Mouse (Mus musculus): ENCODE results near the gene Agbl4. TPM values are rescaled to one million over a fixed set of nuclear protein-coding genes. Genes with fewer than 3 reads are reported as not detected.
A peak's percentile ranks its signal among the peaks of the same experiment; 100 is the strongest.

The Agbl4 gene
- total RNA-seq, 1 experiment from 2014 or later = not detected

DNA sequence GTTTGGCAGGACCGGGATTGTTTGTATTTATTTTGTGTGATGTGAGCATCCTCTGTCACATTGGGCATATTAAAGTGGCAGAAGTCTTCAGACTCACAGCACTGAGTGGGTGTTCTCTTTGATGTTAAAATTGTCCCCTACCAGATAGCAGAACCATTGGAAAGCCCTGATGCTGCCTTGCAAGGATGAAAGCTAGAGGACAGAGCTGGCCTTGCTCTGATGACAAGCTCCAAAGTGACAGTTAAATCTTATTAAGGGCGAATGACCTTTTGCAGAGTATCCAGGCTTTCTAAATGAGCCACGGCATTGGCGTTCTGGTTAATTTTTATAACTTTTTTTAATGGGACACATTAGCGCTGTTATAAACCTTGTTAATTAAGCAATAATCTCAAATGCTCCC lies 1060.1 kb downstream of the Agbl4 start:
- ATAC-seq (replicated peaks; ENCODE audit: insufficient number of reproducible peaks, low FRiP score, low TSS enrichment, poor library complexity, severe bottlenecking) = no peak

DNA sequence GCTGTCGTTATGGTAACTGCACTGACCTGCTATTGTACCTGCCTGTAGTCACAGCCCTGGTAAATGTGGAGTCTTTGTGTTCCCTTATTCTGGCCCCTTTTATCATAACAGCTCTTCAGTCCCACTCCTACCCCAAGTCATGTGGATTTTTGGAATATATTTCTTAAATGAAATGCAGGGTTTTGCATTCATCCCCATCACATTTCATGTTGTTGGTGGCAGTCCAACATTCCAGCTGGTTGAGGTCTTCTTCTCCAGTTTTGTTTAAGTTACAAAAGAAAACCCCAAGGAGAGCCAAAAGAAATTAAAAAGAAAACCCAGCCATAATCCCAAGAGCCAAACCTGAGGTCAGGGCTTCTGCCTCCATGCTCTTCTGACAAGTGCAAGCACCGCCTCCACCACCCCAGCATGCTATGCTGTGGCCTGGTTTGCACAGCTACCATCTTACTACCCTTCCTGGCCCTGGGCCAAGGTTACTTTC lies 1069.9 kb downstream of the Agbl4 start:
- no peak for ATAC-seq (replicated peaks; ENCODE audit: insufficient number of reproducible peaks, low FRiP score, low TSS enrichment, poor library complexity, severe bottlenecking)

DNA sequence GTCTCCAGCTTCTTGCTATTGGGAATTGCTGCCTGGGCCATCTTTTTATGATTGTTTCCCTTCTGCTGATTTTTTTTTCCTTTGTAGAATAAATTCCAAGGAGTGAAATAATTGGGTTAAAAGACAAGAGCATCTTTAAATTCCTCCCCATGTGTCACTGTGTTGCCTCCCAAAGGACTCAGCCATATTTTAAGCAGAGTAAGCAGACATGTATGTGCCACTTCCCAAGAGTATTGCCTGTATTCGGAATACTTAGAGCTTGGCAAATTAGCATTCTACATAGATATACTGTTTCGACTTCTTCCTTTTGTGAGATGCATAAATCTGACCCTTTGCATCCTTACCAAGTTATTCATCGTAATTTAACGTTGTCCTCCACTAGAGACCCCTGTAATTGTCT lies 1070.3 kb downstream of the Agbl4 start:
- no peak for ATAC-seq (replicated peaks; ENCODE audit: insufficient number of reproducible peaks, low FRiP score, low TSS enrichment, poor library complexity, severe bottlenecking)

DNA sequence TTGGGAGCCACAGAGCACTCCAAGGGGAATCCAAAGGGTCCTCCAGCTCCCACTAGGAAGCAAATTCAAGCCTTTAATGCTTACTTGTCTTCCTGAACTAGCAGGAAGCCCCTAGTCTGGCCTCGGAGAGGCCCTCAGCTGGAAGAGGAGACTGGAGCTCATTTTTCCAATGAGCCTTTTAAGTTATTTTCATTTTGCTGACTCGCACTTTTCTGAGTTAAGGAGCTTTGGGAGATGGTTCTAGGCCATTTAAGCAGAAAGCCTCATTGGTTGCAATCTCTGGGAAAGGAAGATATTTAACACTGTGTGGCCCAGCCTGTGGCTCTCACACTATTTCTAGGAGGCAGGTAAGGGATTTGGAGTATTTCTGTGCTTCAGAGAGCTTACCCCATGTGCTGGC lies 1072.4 kb downstream of the Agbl4 start:
- ATAC-seq (replicated peaks; ENCODE audit: insufficient number of reproducible peaks, low FRiP score, low TSS enrichment, poor library complexity, severe bottlenecking) = no peak

DNA sequence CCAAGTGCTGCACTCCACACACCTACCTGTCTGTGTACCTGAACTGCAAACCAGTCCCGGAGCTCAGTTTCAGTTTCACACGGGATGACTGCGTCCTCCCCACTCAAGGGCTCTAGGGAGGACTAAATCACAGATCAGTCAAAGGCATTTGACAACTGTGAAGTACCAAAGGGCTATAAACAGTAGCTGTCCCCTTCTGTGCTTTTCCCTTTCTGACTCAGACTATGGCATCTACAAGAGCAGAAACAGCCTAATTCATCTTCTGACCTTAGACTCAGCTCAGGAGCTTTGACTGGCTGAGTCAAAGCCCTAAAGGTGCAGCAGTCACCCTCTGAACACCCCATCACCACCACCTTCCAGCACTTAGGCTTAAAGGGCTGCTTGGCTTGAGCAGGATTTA lies 1074.3 kb downstream of the Agbl4 start:
- no peak for ATAC-seq (replicated peaks; ENCODE audit: insufficient number of reproducible peaks, low FRiP score, low TSS enrichment, poor library complexity, severe bottlenecking)

DNA sequence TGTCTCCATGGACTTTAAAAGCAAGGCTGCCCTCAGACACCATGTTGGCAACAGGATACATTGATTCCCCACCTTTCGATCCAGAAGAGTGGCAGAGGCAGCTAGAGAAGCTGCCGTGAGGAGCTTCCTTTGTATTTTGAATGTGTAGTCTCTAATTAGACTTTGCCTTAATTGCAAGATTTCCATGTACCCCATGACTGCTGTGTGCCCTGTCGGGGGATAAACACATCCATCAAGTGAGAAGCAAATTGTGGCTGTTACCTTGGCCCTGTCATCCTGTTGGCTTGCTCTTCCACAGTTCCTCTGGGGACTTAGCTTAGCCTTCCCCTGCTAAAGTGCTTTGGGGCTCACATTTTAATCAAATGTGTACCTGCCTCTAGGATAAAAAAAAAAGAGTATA lies 1075.0 kb downstream of the Agbl4 start:
- no peak for ATAC-seq (replicated peaks; ENCODE audit: insufficient number of reproducible peaks, low FRiP score, low TSS enrichment, poor library complexity, severe bottlenecking)

DNA sequence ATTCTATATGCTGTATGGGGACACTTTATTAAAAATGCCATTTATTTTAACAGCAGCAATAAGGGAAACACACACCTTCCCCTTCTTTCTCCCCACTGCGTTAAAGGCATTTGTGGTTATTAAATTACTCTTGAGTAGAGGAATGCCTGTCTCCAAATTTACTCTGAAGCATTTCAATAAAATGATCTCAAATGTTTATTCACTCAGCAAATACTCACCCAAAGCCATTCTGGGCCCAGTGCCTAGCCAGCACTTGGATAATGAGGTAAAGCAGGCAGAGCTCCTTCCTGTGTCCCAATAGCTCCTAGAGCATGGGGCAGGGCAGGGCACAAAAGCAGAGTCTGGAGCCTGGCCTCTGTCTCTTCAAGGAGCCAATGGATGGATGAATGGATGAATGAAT lies 1075.6 kb downstream of the Agbl4 start:
- no peak for ATAC-seq (replicated peaks; ENCODE audit: insufficient number of reproducible peaks, low FRiP score, low TSS enrichment, poor library complexity, severe bottlenecking)

DNA sequence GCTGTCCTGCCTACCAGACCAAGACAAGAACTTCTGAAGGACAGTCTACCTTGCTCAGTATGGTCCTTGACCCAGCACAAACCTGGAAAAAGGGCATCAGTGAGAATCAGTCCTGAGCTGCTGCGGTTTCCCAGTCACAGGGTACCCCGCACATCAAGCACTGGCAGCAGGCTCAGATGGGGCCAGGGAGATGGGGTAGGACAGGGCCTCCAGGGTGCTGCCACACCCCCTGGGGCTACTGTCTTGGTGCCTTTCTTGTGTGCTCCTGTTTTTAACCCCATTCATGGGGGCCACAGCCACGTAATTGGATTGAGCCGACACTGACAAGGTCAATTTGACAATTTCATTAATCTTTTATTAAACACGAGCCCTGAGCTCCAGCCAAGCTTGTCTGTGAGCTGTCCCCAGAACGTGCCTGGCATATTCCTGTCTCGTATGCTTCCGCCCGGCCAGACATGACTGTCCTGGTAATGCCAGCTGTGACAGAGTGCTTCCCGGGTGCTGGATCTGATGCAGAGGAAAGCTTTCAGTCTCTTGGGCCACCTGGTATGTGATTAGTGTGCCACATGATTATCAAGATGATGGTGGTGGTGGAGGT lies 1078.0 kb downstream of the Agbl4 start:
- ATAC-seq (replicated peaks; ENCODE audit: insufficient number of reproducible peaks, low FRiP score, low TSS enrichment, poor library complexity, severe bottlenecking) = no peak

DNA sequence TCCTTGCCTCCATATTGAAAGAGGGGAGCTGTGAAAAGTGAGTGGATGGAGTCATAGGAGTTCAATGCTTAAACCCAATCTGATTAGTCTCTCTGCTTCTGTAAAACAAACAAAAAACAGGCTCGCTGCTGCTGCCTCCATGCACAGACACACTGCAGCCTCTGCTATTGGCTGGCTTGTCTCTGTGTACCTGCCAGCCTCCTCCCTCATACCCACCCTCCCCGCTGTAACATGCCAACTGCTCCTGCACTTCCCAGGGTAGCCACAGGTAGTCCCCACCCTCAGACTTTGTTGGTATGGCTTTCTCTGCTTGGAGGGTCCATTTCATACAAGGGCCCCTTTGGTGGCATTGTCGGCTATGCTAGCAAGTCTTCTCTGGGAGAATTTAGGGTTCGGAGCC lies 1080.0 kb downstream of the Agbl4 start:
- no peak for ATAC-seq (replicated peaks; ENCODE audit: insufficient number of reproducible peaks, low FRiP score, low TSS enrichment, poor library complexity, severe bottlenecking)

DNA sequence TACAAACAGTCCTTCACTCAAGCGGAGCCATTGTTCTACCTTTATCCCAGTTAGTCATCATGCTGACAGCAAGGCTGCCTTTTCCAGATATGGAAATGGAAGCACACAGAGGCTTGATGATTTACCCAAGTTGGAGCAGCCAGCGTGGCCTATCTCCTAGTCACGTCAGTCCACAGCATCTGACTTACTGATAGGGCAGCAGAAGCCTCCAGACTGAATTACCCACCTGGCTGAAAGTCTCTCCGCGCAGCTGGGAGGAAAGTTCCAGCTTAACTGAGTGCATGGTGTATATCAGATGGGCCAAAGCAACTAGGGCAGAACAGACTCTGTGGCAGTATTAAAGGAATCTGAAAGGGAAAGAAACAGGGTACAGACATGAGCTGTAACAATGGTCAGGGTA lies 1086.0 kb downstream of the Agbl4 start:
- ATAC-seq (replicated peaks; ENCODE audit: insufficient number of reproducible peaks, low FRiP score, low TSS enrichment, poor library complexity, severe bottlenecking) = no peak

DNA sequence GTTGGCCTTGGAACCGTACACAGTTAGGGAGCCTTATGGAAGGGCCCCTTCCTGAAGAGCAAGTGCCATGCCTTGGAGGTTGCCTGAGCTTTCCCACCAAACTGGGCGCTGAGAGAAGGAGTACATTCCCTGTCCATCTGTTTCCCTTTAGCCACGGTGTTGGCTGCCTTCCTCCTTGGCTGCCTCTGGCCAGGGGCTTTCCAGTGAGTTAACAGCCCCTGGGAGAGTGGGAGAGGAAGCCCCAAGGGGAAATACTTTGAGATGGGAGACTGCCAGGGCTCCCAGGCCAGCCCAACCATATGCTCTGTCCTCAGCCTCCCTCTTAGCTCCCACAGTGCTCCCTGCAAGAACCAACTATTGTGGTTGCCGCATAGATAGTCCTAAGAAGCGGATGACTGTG lies 1087.7 kb downstream of the Agbl4 start:
- 0 out of 2 replicates have a peak, but pooled peaks have one; percentile 31 for ATAC-seq (replicated peaks; ENCODE audit: insufficient number of reproducible peaks, low FRiP score, low TSS enrichment, poor library complexity, severe bottlenecking)

DNA sequence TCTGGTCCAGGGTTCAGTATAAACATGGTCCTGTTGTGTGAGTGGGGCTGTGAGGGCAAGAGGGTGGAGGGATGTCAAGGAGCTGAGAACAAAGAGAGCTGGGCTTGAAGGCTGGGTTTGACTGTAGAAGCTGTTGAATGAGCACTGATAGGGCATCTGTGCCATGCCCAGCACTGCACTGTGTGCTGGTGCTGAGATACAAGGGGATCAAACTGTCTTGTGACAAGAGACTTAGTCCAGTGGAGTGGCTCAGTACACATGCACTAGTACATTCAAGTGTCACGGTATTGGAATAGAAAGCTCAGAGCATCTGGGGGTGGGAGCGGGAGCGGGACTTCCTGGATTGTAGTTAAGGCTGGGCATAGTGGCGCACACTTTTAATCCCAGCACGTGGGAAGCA lies 1088.7 kb downstream of the Agbl4 start:
- ATAC-seq (replicated peaks; ENCODE audit: insufficient number of reproducible peaks, low FRiP score, low TSS enrichment, poor library complexity, severe bottlenecking) = no peak

DNA sequence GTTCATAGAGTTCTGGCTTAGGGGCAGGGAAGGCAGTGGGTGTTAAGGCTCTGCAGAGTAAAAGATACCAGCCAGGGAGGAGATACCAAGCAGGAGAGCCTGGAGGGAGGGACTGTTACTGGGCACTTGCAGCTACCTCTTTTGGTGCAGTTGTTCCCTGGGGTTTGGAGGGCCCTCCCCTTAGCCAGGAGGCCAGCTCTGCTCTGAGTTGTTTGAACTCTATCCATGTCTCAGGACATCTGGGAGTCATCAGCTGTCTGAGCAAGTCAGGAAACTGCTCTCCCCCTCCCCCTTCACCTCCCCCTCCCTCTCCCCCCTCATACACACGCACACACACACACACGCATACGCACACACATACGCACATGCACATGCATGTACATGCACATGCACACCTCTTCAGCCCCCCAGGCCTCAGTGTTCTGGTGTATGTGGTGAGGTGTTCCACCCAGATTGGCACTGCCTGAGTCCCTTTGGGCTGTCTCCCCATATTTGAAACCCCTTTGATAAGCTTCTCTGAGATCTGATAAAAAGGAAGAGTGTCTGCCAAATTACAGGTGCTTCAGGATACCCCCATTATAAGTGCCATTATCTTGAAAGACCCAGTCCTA lies 1089.9 kb downstream of the Agbl4 start:
- ATAC-seq (replicated peaks; ENCODE audit: insufficient number of reproducible peaks, low FRiP score, low TSS enrichment, poor library complexity, severe bottlenecking) = no peak

DNA sequence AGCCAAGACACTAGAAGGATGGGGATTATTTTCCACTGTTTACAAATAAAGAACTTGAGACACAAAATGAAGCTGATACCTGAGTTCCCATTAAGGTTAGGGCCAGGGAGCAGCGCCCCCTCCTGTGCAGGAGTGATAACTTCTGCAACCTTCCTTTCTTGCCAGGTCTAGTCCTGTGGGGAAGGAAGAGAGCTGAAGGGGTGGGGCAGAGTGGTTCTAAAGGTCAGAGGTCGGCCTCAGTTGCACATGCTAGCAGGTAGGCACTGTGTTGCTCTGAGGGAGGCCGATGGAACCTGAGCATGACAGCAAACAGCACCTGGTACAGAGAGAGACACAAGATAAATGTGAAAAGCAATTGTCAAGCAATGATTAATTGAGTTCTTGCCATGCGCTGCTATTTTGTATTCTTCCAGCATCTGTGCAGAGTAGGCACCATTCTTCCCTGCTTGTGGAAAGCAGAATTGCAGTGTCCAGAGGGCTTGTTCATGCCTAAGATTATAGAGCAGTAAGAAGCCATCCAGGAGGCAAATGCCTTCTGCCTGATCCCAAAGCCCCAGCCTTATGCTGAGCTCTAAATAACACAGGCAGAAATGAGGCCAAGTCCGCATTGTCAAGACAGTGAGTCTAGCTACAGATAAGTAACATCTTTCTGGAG lies 1096.4 kb downstream of the Agbl4 start:
- no peak for ATAC-seq (replicated peaks; ENCODE audit: insufficient number of reproducible peaks, low FRiP score, low TSS enrichment, poor library complexity, severe bottlenecking)

DNA sequence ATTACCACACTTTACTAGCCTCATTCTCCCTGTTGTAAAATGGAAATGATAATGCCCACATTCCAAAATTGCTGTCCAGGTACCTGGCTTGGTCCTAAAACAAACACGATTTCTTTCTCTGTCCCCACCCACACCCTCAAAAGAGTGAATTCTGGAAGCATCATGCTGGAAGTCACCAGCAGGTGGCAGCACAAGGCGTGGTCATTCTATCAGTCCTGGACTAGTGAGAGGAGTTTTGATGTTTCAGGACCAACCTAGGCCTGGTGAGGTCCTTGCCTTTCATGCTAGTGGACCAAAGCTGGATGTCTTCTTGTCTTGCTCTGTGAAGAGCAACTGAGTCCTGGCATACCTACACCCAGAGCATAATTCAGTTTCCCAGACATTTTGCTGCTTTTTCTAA lies 1098.5 kb downstream of the Agbl4 start:
- ATAC-seq (replicated peaks; ENCODE audit: insufficient number of reproducible peaks, low FRiP score, low TSS enrichment, poor library complexity, severe bottlenecking) = no peak

DNA sequence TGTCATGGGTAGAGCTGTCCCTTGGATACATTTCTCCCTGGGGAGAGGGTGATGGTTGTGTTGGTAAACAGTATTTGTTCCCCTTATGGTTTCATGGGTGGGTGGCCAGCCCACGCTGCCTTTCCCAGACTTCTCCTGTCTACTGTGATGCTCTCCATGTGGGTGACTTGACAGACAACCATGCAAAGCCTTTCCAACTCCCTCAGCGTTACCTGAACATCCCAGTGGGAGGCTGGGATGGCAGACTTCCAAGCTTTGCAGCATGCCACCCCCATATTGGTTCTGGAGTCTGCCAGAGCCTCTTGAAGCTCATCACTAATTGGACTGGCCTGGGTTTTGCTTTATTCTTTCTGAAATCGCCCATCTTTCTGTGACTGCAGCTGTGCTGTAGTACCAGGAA lies 1101.3 kb downstream of the Agbl4 start:
- no peak for ATAC-seq (replicated peaks; ENCODE audit: insufficient number of reproducible peaks, low FRiP score, low TSS enrichment, poor library complexity, severe bottlenecking)

DNA sequence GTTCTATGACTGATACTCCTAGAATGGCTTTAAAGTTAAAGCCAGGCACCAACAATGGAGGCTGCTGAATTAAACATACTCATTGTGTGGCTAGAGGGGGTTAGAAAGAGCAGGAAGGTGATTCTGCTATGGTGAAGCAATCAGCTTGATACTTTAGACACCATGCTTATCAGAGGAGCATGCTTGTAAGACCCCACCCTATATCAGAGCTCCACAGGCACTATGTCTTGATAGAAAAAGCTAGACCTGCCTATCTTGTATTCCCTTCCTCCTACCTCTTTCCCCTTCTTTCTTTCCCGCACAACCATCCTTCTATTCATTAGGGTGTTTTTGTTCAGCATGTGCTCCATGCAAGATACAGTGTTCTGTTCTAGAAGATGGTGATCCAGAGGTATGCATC lies 1104.0 kb downstream of the Agbl4 start:
- no peak for ATAC-seq (replicated peaks; ENCODE audit: insufficient number of reproducible peaks, low FRiP score, low TSS enrichment, poor library complexity, severe bottlenecking)

DNA sequence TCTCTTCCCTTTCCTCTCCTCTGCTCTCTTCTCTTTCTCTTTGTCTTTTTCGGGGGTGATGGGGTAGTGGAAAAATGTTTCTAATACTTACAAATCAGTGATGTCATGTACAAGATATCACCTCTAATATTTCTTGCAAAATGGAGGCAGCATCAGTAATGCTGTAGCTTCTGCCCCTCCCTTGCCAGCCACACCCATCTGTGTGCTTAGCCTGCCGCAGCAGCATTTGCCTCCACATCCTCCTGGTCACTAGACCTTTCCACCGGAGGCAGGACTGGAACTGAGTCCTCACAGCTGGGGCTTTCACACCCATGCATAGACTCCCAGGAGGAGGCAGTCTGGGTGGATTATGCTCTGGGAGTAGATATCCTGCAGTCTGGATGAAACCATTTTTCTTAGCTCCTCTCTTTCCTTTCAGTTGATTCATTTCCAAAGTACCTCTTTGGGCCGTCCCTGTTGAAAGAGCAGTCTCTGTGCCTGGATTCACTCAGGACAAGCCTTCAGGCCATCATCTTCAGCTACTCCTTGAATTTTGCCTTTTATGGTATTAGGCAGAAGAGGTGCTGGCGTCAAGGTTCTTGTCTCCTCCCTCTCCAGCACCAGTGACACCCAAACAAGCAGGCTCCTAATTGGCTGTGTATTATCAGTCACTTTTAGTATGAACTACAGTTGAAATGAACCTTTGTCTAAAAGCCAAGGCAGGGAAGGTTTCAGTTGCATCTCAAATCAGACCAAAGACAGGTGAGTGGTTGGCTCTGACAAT lies 1105.7 kb downstream of the Agbl4 start:
- no peak for ATAC-seq (replicated peaks; ENCODE audit: insufficient number of reproducible peaks, low FRiP score, low TSS enrichment, poor library complexity, severe bottlenecking)

DNA sequence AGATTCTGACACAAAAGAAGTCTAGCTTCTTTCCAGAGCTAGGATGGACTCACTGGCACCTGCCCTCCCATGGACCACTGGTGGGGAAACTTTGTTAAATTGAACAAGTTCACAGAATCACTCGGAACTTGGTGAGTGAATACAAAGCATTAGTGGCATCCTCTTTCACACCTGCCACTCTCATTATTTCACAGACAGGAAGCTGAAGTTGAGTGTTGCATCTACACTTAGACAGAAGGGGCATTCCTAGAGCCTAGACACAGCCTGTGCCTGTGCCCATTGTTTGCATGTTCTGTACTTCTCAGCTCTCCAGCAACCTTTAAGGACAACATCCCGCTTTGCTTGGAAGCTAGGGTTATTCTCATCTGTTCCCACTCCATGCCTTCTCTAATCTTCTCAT lies 1107.5 kb downstream of the Agbl4 start:
- no peak for ATAC-seq (replicated peaks; ENCODE audit: insufficient number of reproducible peaks, low FRiP score, low TSS enrichment, poor library complexity, severe bottlenecking)

DNA sequence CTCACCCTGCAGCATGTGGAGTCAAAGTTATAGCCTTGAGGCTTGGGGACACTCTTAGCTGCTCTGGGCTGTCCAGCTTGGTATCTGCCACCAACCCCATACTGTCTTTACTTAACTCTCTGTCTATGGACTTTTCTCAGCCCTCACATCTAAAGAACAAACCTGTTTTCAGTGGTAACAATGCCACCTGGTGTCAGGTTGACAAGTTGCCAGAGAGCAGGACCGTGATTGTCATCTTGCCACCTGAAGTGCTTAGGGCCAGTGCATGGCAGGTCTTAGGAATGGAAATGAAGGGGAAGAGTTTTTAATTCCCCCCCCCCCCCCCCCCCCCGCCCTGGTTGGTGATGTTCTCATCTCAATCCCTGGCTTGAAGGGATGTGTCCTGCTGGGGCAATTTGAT lies 1112.7 kb downstream of the Agbl4 start:
- no peak for ATAC-seq (replicated peaks; ENCODE audit: insufficient number of reproducible peaks, low FRiP score, low TSS enrichment, poor library complexity, severe bottlenecking)
